Mouse (Mus musculus): ENCODE results near the gene Dag1. TPM values are rescaled to one million over a fixed set of nuclear protein-coding genes. Genes with fewer than 3 reads are reported as not detected.
"Not testable (repeated sequence)": the region's sequence is repeated elsewhere in the genome, so short reads cannot be mapped to it uniquely, and the experiment has no call there.

Dag1 gene
- polyA plus RNA-seq, 2 experiments from 2014 or later = 2.1 to 3.3 TPM

DNA sequence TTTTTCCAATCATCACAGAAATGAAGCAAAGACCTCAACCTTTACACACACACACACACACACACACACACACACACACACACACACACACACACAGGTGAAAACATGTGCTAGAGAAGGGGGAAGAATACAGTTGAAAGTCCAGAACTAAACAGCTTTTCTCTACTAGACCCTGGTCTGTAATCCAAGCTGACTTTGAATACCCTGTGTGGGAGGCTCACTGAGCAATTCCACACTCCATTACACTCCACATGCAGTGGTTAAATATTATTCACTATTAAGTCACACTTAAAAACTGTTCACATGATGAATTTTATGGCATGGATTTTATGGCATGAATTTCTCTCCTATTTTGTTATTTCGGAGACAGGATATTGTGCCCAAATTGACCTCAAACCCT is 40.1 kb downstream of the Dag1 start:
- ATAC-seq = no peak

GRCm38 (mm10) chr9:108221566-108221965 is 42.2 kb downstream of the Dag1 start:
- no peak for ATAC-seq

DNA sequence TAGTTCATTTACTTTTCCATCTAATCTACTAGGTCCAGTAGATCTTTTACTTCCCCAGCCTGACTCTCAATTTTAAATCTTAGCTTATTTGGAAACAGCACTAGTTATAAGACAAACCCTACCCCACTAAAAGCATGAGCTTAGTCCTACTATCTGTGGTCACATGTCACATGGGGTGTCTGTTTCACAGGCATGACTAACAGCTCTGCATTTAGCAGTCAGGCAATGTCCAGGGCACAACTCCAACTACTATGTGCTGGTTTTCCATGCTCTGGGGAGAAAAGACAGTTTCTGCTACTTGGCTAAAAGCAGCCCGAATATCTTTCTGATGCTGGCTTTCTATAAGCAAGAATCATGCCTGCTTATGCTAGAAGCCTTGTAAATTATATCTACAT is 43.4 kb downstream of the Dag1 start:
- ATAC-seq = no peak

DNA sequence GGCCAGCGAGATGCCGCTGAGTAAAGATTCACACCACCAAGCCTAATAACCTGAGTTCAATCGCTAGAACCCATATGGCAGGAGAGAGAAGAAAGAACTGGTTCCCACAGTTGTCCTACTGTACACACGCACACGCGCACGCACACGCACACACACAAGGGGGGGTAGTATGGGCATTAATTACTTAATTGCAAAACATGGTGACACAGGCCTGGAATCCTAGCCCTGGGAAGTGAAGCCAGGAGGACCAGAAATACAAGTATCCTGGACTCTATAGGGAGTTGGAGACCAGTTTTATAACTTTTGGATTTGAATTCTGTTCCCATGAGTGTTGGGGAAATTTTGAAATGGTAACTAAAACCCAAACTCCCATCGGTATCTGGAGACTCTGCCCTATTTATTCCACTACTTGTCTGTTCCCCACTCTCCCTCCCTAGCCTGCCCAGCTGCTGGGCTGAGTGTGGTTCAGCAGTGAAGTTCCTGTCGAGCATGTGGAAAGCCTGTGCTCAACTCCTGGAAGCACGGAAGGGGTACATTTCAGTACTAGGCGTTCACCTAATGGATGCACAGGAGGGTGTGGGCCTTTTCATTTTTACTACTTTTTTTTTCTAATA is 43.9 kb downstream of the Dag1 start:
- no peak for ATAC-seq

GRCm38 (mm10) chr9:108217936-108218543 is 45.7 kb downstream of the Dag1 start:
- no peak for ATAC-seq

- no peak for ATAC-seq
These were observed 46.4 kb downstream of the Dag1 start for GRCm38 (mm10) chr9:108217406-108217805.

DNA sequence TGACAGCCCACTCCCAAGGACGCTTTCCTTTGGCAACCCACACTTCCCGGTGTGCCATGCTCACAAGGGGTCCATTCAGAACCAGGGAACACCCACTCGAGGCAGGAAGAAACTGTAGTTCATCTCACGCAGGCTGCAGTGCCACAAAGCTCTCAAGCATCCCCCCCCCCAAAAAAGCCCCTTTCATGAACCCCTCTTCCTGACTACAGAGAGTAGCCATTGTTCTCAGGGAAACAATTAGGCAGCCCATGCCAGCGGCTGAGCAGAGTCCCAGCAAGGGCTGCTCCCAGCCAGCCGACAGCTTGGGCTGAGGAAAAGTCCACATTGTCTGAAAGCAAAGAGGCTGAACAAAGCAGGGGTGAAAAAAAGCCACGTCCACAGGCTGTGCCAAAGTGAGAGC is 50.7 kb downstream of the Dag1 start:
- ATAC-seq = no peak

DNA sequence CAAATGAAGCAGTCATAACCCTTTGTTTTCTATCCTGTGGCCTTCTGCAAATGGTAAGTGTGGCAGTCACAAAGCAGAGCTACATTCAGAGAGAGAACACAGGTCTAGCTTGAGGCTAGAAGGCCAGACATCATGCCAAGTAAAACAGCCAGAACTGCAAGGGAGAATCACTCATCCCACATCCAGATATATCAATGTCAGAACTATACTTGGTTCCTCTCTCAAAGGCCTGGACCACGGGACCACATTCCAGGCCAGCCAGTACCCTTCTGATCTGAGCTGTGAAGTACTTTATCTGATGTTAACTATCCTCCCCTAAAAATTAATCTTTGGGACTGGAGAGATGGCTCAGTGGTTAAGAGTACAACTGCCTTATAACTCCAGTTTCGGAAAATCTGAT is 51.3 kb downstream of the Dag1 start:
- ATAC-seq = no peak

DNA sequence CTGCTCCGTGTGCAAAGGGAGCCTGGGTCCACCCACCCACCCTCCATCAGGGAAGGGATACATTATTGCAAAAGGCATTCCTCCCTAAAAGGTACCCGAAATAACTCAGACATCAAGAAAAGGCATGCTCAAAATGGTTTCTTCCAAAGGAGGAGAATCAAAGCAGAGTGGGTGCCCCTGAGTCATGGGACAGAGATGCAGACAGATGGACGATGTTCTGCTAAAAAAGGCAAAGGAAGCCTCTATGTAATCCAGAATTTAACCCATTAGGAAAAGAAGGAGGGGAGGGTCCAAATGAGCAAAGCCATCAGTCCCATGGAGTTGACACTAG is 58.2 kb downstream of the Dag1 start:
- no peak for ATAC-seq

GRCm38 (mm10) chr9:108204884-108205570 is 58.7 kb downstream of the Dag1 start:
- ATAC-seq = no peak

DNA sequence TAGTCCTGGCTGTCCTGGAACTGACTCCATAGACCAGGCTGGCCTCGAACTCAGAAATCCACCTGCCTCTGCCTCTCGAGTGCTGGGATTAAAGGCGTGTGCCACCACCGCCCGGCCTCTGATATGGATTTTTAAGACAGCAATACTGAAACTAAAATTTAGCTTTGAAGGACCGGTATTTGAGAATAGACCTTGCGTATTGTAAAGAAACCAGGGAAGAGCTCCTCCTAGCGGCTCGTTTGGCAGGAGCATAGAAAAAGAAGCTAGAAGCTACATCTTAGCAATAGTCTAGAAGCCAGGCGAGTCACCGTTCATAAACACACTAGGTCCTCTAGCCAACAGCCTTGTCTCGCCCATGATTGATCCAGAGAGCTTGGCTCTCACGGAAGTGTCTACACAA is 60.7 kb downstream of the Dag1 start:
- peak; percentile 33 for ATAC-seq

DNA sequence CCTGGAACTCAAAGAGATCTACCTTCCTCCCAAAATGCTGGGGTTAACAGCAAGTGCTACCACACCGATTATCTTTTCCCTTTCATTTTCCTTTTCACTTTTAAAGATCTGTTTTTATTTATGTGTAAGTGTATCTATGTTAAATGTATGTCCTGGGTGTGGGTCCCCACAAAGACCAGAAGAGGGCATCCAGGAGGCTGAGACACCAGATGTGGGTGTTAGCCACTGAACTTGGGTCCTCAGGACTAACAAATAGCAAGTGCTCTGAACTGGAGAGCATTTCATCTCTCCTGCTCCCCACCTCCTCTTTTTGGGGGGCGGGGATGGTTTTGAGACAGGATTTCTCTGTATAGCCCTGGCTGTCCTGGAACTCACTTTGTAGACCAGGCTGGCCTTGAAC is 61.6 kb downstream of the Dag1 start:
- no peak for ATAC-seq

- peak; percentile 95 for ATAC-seq
These were observed 62.6 kb downstream of the Dag1 start for GRCm38 (mm10) chr9:108201160-108201559.

- no peak for ATAC-seq
These were observed 65.1 kb downstream of the Dag1 start for GRCm38 (mm10) chr9:108198621-108199020.

DNA sequence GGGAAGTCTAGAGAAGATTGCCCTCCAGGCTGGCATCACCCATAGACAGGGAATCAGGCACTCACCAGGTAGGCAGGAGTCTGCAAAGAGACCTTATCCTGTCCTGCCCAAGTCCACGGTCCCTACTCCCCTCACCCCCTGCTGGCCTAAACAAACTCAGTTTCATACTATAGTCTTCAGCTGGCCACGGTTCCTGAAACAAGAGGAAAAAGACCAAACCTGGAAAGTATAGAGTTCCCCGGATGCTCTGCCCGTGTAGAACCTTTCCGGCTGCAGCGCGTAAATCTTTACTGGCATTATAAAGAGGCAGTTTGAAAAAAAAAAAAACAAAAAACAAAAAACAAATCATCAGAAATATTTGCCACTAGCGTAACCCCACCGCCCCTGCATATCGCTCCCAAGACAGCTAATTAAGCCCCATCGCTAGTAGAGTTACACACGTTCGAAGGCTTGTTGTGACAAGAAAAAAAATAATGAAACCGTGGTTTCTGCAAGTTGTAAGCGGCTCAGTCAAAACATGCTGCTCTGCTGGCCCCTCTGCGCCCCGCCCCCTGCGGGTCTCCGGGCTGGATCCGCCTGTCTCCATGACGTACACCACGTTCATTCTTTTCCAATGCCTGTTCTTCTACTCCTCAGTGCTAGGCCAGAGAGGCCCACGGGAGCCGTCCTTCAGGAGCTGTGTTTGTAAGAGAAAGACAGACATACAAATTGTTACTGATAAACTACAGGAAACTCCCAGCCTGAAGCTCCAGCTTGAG is 66.7 kb downstream of the Dag1 start:
- no peak for ATAC-seq

- not testable (repeated sequence) for ATAC-seq
These were observed 67.5 kb downstream of the Dag1 start for GRCm38 (mm10) chr9:108196222-108196621.

DNA sequence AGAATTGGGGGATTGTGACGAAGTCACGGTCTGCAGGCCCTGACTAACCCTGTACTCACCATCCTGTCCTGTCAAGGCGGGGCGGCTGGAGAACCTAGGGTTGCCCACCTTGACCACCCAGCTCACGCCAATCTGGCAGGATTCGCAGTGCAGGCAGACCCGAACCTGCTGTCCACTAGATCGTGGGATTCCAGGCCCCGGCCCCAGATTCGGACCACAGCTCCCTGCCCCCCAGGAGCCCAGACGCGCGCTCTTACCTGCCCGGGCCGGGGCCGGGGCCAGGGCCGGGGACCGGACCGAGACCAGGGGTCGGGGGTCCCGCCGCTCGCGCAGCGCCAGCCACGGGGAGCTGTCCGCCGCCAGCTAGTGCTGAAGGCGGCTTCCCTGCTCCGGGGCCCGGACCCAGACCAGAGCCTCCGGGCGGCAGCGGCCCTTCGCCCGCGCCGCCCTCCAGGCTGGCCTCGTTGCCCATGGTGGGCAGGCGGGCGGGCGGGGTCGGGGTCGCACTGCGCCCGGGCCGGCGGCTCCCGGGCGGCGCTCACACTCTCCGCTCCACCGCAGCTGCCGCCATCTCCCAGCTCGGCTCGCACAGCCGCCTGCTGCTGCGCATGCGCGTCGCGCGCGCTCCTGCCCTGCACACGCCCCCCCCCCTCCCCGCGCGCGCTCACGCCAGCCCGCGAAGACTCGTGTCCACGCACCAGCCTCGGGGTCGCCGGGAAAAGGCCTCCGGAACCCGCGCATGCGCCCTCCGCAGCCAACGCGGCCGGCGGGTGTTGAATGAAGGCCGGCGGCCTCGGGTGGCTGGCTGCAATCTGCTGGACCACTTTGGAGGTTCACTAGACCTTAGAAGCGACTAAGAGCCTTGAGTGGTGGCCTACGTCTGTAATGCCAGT is 73.7 kb downstream of the Dag1 start, which contains the start of gene Bsn:
Gene Bsn (minus strand): TSS at position 598 of the 893 bp plus-strand sequence.
- ATAC-seq = no peak

DNA sequence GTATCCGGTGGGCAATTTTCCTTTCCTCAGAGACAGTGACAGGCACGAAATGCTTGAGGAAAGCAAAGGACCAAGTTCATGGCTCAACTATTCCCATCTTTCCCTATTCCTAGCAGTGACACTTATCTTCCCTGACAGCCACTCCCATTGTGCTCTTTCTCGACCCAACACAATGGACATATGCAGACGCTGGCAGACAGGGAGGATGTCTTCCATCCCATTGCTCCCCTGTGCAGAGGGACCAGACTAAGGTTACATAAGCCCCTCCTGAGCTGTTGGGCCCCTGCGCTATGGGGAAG is 74.3 kb downstream of the Dag1 start:
- no peak for ATAC-seq

- ATAC-seq = no peak
These were observed 74.7 kb downstream of the Dag1 start for GRCm38 (mm10) chr9:108189023-108189422.

DNA sequence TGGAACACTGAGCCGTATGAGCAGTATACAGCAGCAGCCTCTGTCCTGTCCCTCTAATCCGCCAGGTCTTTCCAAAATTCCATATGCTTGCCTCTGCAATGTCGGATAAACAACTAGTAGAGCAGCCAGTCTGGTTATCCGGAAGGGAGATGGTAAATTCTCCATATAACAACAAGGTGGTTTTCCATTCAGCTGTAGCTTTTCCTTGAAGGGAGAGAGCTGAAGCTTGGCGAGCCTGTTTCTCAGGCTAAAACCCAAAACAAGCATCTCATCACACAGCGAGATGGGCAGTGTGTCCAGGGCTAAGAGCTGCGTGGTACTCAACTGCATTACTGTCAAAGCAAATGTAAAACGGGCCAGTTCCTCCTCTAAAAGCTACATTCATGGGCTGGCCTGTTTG is 75.2 kb downstream of the Dag1 start:
- no peak for ATAC-seq

GRCm38 (mm10) chr9:108187616-108188015 is 76.1 kb downstream of the Dag1 start:
- no peak for ATAC-seq

DNA sequence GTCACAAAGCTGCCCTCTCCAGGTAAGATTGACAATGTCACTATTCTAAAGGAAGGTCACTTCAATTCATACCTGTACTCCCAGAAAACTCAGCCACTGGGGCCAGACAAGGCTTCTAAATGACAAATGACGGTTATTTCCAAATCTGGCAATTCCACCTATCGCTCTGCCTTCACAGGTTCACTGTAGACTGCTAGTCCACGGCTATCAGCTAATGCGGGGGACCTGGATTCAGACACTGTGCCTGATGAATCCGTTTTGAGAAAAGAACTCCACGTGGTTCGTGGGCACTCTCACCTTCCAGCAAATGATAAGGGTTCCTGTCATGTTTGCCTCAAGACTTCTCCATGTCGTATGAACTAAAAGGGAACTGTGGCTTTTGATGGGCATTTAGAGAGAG is 78.0 kb downstream of the Dag1 start:
- ATAC-seq = no peak

- ATAC-seq = no peak
These were observed 80.2 kb downstream of the Dag1 start for GRCm38 (mm10) chr9:108183531-108183994.

Measured in activated CD4-positive, CD25-positive, alpha-beta regulatory T cell, adult 4 months (primary cell).